Mouse (Mus musculus) gastrocnemius, postnatal 10 days (tissue): ENCODE results near the gene Becn1. TPM values are rescaled to one million over a fixed set of nuclear protein-coding genes. Genes with fewer than 3 reads are reported as not detected.

ENCODE experiments used
- DNase-seq: peaks from one replicate; pipeline ENCODE4 v3.0.0; 2021; ENCODE audit warnings: mixed read lengths
- total RNA-seq, 2 experiments: library from RNA; stranded (reverse); gene quantifications; 2 replicates each; pipeline ENCODE4 v1.2.3; 2021

Becn1 gene
- total RNA-seq, 2 experiments from 2014 or later: 74.5 to 76.9 TPM

- peak; percentile 91 for DNase-seq
Observed at GRCm38 (mm10) chr11:101315665-101316500, 13.8 kb upstream of the Becn1 start, which contains the start of gene Psme3. TSS of gene Psme3 (plus strand) at chr11:101316213.

GRCm38 (mm10) chr11:101315082-101315650 lies 13.1 kb upstream of the Becn1 start:
- DNase-seq: no peak

GRCm38 (mm10) chr11:101314567-101314966 lies 12.5 kb upstream of the Becn1 start:
- DNase-seq: no peak

GRCm38 (mm10) chr11:101312150-101312549 lies 10.1 kb upstream of the Becn1 start:
- no peak for DNase-seq

- DNase-seq: no peak
Observed at GRCm38 (mm10) chr11:101311083-101311482, 9.0 kb upstream of the Becn1 start.

GRCm38 (mm10) chr11:101307744-101308143 lies 5.7 kb upstream of the Becn1 start:
- DNase-seq: no peak

- DNase-seq: no peak
Observed at GRCm38 (mm10) chr11:101301299-101302003, 635 bp downstream of the Becn1 start.

GRCm38 (mm10) chr11:101300881-101301280 lies 1.2 kb downstream of the Becn1 start:
- DNase-seq: no peak

GRCm38 (mm10) chr11:101295191-101295590 lies 6.9 kb downstream of the Becn1 start:
- DNase-seq: no peak

GRCm38 (mm10) chr11:101291231-101291630 lies 10.9 kb downstream of the Becn1 start:
- no peak for DNase-seq

GRCm38 (mm10) chr11:101287306-101287705 lies 14.8 kb downstream of the Becn1 start:
- DNase-seq: no peak

- DNase-seq: no peak
Observed at GRCm38 (mm10) chr11:101283805-101284204, 18.3 kb downstream of the Becn1 start.

- DNase-seq: no peak
Observed at GRCm38 (mm10) chr11:101282896-101283295, 19.2 kb downstream of the Becn1 start.

- no peak for DNase-seq
Observed at GRCm38 (mm10) chr11:101280837-101281236, 21.2 kb downstream of the Becn1 start.

- DNase-seq: no peak
Observed at GRCm38 (mm10) chr11:101279193-101279569, 22.9 kb downstream of the Becn1 start.

GRCm38 (mm10) chr11:101278223-101279192 lies 23.6 kb downstream of the Becn1 start, which contains the start of the genes Cntd1 and Coa3:
TSS of gene Cntd1 (plus strand) at chr11:101279012.
TSS of gene Coa3 (minus strand) at chr11:101279114.
- DNase-seq: peak; percentile 68

GRCm38 (mm10) chr11:101277381-101278222 lies 24.5 kb downstream of the Becn1 start:
- no peak for DNase-seq

- no peak for DNase-seq
Observed at GRCm38 (mm10) chr11:101276319-101277070, 25.6 kb downstream of the Becn1 start.

GRCm38 (mm10) chr11:101275309-101275708 lies 26.8 kb downstream of the Becn1 start:
- DNase-seq: no peak

- DNase-seq: no peak
Observed at GRCm38 (mm10) chr11:101272446-101272845, 29.6 kb downstream of the Becn1 start.
